Mouse (Mus musculus): ENCODE measurements at regions not wholly inside any gene's neighbourhood (a gene's known extent, or its start where the extent isn't known, plus 50 kb on each side); places are given as distances from the start of the nearest gene placed in this dataset.

DNA sequence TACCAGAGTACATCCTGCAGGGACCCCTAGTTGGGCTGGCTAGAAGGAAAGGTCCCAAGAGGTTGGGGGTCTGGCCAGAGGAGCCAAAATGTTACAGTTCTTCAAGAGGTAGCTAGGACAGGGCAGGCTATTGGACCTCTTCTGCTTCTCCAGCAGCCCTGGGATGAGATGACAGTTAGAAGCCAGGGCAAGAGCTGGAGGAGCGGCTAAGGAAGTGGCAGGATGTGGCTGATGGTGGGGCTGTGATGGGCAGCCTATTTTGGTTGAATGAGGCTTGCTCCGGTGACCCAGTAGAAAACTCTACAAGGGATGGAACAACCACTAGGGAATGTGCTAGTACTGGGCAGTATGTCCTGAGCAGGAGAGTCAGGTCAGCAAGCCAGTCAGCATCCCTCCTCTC, 82.8 kb downstream of the Ddx11 start:
- peak; percentile 68 for DNase-seq

DNA sequence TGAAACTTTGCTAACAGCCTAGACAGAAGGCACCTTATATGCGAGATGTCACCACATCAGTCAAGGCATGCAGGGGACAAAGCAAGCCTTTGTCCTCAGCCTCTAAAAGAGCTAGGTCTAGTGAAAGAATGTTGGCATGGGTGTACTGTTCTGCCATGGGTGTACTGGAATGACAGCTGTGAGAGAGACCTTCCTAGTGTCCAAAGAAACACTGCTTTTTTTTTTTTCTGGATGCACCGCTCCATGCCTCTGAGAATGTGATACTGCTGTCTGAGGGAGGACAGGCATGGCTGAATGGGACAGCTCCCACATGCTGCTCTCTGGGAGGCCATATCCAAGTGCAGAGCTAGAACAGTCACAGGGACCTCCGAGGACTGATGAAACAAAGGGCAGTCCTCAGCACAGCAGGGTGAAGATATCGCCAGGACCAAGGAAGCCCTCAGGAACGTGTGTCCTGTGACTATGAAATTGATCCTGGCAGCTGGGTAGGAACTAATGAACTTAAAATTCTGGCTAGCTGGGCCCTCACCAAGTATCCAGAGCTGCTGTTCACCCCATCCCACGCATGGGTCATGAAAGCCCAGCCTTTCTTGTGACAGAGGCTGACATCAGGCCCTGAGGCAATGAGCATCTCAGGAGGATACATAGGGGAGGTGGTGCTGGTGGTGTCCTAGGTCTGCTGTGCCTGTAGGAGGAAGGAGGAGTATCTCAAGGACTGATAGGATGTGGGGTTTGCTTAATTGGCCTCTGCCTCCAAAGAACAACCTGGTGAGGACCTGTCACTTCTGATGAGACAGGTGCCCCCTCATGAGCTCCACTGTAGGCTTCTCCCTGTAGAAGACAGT, 84.6 kb downstream of the Ddx11 start:
- peak; percentile 76 for DNase-seq

DNA sequence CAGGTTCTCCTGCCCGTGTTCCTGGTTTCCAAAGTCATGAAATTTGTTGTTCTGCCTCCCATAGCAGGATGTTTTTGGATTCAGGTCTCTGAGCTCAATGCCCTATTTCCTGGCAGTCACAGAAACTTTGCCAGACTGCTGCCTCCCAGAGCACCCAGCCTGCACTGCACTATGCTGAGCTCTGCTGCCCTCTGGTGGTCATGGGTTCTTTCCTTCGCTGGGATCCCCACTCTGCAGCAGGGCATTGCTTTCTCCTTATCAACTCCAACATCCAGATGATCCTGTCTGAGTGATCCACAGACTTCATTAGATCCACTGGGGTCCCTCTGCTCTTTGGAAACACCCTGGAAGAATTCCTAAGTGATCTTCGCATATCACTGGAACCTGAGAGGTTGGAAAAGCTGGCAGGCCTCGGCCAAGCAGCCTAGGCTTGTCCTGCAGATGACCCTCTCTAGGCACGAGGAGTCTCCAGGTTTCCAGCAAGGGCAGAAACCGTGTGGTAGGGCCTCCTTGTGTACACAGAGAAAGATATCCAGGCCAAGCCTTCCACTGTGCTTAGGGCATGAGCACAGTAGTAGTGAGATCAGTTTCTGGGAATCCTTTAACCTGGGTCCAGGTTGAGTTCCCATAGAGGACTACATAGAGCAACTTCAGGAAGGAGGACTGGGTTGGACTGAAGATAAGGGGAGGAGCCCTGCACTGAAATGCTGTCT, 85.6 kb downstream of the Ddx11 start:
- peak; percentile 35 for DNase-seq

DNA sequence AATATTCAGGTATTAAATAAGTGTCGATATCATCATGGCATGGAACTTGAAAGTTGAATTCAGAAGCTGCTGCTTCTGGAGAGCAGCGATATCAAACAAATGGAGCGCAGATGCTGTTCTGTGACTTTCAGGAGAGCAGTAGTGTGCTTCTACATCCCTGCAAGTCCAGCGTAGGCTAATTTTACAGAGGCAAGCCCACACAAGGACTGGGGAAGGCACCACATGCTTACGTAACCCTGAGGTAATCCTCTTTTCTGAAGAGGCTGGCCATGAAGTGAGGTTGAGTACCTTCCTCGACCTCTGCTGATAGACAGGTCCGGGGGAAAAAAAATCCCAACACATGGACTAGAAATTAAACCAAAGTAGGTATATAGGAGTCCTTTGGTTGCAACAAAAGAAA, 88.2 kb downstream of the Ddx11 start:
- peak; percentile 72 for DNase-seq

DNA sequence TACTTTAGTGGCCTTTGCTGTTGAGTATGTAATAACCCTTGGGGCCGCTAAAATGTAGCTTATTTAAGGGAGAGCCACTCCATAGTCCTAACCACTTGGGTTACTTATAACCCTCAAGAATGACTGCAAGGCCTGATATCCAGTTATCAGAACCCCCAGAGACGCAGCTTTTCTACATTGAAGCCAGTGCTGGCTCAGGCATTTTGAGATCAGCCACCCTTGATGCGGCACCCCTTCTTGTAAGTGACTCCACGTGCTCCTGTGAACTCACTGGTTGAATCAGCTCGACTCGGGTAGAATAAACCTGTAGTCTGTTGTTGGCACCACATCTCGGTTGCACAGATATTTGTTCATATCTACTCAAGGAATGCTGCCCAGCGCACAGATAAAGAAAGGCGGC, 89.3 kb downstream of the Ddx11 start:
- DNase-seq = no peak

DNA sequence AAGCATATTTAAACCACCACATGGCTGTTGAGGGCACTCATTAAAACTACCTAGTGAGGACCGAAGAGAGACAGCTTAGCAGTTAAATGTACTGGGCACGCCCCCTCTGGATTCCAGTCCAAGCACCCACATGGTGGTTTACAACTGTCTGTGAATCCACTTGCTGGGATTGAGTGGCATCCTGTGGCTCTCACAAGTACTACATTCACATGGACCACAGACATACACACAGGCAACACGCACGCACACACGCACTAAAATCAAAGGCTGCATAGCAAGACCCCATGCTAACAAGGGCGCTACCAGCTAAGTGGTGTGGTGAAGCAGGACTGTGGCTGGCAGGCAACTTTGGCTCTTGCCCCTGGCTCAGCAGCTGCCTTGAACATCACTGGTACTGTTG, 95.0 kb downstream of the Ddx11 start:
- DNase-seq = no peak

DNA sequence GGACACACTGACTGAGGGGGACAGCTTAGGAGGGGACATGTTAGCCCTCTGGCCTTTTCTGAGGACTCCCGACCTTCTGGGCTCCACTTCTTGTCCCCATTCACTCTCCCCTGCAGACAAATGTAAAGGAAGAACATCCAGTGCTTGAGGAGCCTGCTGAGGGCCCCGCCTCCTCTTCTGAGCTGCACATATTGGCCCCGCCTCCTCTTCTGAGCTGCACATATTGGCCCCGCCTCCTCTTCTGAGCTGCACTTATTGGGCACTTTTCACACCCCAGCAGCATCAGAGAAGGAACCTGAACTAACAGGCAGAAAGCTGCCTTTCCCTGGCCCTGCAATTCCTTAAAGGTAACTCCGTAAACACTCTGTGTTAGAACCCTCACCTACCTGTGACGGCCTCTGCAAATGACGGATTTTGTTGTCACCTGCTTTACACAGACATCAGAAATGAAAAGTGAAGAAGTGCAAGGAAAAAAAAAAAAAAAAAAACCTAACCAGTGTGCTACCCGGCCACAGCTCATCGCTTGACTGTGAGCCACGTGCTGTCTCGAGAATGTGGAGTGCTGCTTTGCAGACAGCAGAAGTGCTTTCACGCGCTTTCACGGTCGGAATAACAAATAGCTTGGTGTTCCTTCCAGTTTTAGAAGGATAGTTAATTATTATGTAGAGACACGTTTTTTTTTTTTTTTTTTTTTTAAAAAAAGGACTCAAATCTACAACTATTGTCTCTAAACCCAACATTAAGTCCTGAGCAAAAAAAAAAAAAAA, 96.5 kb downstream of the Ddx11 start:
- no peak for DNase-seq

DNA sequence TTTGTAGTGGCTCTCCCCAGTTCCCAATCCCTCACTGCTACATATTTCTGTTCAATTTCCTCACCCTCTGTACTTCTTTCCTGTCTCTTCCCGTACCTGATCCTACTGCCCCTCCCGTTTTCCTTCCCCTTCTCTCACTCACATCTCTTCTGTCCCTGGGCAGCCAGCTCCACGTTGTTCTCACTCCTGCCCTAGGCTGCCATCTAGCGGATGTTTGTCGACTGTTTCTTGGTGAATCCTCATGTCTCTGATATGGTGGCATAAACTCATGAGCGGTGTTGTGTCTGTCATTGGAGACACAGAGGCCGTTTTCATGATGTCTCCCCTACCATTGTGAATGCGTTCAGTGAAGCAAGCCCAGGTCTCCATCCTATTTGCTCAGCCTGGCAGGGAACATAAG, 97.9 kb downstream of the Ddx11 start:
- DNase-seq = no peak

DNA sequence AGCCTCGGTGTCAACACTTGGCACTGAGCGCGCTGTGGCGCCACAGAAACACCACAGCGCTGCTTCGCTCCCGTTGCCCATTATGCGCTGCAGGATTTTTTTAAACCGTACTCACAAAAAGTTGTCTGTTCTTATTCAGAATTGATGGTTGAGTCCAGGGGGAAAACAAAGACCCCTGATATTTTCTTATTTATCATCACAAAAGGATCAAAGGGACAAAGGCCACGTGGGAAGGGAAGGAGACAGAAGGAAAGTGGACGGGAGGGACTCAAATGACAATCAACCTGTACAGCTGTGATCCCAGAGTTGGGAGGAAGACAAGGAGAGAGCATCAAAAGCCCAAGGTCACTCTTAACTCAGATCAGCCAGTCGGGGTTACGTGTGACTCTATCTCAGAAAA, 100.4 kb downstream of the Ddx11 start:
- DNase-seq = no peak

DNA sequence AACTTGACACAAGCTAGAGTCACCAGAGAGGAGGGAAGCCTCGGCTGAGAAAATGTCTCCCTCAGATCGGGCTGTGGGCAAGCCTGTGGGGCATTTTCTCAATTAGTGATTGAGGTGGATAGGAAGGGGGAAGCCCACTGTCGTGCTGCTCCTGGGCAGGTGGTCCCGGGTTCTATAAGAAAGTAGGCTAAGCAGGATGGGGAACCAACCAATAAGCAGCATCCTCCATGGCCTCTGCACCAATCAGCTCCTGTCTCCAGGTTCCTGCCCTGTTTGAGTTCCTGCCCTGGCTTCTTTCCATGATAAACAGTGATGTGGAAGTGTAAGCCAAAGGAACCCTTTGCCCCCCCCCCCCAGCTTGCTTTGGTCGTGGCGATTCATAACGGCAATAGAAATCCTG, 100.9 kb downstream of the Ddx11 start:
- peak; percentile 88 for DNase-seq

DNA sequence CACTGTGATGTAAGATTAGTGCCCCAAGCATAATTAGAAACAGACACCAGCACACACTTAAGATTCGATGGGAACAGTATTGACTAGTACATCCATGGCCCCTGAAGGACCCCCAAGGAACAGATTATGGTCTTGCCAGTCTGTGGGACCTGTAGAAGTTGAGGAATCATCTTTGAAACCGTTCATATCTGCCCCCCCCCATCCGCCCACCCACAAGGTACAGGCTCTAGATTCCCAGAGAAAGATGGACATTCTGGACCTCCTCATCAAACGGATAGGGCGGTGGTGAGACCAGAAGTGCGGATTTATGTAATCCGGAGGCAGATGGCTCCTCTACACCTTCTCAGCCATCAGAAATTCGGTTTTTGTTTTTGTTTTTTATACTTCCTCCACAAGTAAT, 109.1 kb downstream of the Ddx11 start:
- no peak for DNase-seq

DNA sequence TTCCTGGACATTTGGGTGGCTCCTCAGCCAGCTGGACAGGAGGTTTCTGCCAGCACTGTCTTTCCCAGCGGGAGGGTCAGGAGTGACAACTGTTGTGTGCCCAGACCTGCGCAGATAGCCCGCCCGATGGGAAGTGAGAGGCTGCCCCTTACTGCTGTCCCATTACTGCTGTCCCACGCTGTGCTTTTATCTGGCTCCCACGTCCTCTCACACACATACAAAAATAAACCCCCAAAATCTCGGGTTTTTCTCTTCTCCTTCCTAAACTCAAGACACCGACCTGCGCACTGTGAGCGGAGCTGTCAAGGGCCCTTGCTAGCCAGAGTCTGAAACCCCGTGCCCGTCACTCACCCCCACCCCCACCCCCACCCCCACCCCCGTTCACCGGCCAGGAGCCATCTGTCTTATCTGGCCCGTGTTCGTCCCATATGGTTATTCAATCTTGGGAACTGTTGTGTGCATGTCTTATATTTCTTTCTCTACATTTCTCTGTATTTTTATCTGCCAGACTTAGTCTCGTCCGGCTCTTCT, 109.6 kb downstream of the Ddx11 start:
- DNase-seq = peak; percentile 92

DNA sequence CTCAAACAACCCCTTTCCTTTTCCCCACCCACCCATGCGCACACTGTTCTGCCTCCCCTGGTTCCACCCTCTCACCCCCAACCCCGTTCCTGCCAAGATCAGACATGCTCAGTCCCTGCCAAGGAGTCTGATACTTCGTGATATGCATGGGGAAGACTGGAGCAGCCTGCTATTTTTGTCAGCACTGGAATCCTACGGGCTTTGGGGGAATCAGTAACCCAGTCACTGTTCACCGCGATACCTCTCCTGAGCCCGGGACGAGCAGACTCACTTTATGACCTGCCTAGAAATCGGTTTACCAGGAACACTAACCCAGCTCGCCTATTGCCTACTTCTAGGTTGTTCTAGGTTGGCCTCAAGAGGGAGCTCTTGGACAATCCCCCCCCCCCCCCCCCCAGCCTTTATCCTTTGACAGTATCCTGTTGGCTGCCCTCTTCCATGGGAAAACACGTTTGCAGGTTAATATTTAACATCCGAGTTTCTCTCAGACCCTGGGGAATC, 110.2 kb downstream of the Ddx11 start:
- DNase-seq = peak; percentile 90

DNA sequence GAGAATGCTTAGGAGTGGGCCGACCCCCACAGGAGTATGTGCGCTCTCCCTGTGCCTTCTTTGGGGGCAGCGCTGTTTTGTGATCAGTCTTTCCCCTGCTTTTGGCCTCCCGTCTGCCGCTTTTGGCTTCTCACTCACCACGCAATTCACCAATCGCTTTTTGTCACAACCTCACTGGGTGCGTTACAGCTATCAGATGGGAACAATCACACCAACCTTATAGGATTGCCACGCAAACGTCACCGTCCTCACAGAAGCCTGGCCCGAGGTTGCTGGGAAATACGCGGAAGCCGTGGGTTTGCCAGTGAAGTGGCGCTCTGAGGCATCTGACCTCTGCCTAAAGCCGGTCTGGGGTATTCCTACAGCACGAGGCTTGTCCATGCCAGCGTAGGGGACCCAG, 111.1 kb downstream of the Ddx11 start:
- peak; percentile 79 for DNase-seq

DNA sequence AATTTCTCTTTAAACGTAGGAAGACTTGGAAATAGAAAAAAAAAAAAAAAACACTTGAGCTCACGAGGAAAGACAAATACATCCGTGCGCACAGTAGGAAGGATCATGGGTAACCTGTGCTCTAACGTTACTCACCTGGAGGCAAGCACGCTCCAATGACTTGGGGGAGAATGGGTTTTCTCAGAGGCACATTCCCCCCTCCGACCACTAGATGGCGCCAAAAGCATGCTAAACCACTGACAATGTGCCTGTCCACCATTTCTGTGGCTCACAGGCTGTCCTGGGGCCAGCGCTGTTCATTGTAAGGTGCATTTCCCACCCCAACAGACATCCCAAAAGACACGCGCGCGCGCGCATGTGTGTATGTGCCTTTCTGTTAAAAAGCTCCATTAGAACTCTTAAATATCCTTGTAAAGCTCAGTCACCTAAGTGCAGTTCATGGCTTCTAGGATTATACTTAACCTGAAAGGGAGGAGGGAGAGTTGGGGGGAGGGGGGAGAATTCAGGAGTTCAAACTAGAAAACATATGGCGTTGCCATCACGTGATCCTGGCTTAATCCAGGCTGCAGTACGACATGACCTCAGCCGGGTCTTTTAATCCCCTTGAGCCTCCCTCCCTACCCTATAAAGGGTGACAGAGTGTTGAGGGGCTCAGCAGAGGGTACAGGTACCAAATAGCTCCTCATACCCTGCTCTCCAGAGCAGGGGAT, 111.9 kb downstream of the Ddx11 start:
- peak; percentile 95 for DNase-seq

DNA sequence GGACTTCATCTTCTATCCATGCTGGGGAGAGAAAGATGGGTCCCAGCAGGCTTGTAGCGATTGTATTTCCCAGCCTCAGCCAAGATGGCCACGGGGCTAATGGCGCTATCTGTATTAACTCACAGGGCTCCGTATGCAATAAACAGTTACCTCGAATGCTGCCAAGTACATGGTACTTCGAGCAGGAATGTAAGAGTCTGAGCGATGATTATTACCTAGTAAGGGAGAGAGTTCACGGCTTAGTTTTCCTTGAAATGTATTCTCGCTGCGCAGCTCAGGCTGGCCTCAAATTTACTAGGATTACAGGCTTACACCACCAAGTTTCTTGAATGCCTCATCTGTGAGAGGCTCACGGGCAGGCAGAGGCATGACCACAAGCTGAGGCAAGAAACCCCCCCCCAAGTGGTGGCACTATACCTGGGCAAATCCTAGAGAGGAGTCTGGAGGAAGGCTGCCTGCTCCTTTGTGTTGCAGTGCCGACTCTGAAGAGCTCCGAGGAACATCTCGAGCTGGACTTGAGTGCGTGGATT, 112.6 kb downstream of the Ddx11 start:
- peak; percentile 79 for DNase-seq

DNA sequence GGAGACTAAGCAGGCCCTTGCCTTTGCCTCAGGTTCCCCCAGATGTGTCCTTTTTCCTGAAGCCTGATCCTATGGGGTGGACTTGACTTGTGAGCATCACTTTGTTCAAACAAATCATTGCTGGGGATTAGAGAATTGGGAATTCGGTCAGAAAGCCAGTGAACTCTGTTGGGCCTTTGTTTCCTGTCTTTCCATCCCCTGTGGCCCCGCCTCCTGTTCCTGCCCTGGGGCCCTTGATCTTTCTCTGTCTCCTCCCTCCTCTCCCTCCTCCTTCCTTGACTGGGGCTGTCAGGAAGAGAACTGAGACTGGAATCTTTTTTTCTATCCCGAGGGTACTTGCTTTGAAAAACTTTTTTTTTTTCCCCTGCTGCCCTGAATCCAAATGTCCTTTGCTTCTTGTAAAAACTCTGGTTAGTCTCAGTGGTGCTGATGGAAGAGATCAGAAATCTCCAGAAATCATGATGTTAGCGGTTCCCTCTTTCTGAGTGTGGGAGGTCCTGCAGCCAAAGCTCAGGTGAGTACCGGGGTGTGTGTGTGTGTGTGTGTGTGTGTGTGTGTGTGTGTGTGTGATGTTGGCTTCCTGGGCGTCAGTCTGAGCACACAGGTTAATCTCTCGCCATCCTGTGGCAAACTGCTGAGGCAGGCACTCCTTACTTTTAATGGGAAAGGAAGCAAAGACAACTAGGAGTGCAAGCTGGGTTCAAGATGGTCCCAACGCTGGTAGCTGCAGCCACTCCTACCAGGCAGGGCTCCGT, 118.7 kb downstream of the Ddx11 start:
- peak; percentile 95 for DNase-seq

DNA sequence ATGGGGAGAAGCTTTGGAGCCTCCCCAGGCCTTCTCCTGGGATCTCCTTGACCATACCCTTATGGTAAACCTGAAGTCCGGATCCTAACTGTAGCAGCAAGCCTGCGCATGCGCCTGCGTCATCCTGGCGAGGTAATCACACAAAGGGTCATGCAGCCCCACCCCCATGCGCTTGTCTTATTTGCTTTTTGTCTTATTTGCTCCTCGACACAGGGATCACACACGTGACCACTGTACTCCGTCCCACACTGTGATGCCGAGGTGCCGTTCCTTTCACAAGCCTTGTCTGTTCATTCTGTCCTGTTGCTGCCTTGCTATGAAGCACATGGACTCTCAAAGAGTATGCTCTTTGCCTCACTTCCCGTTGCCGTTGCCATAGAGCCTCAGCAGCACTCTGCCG, 120.9 kb downstream of the Ddx11 start:
- DNase-seq = no peak

DNA sequence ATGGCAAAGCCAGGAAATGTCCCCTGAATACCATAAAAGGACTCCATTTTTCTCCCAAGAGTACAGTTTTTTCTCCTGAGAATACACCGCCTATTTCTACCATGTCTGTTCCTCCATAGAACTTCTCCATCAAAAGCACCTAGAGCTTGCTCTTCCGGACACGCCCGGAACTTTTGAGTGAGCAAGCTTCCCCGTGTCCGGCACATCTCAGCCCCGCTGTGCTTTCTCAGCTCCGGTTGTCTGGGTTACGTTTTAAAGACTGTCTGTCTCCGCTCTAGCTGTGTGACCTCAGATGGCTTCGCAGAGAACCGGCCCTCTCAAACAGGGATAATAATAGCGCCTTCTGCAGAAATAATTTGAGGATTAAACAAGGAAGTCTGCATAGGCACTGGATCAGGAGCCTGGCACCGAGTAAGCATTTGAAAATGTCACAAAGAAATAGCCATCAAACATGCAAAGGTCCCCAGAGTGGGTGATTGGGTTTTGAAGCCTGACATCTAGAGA, 122.8 kb downstream of the Ddx11 start:
- DNase-seq = no peak

DNA sequence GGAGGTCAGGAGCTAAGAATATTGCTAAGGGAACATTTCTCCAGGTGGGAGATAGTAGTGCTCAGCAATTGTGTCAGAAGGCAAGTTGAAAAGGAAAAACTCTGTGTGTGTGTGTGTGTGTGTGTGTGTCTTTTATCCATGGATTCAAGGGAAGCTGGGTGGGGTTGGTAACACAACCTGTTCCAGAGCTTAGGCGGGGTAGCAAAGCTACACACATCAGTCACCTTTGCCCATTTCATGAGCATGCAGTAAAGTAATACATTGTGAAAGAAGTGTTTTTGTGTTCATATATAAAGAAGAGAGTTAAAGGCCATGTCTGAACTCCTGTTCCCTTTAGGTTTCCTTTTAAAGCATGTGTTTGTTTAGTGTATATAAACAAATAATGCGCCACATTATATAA, 128.2 kb downstream of the Ddx11 start:
- DNase-seq = no peak

DNA sequence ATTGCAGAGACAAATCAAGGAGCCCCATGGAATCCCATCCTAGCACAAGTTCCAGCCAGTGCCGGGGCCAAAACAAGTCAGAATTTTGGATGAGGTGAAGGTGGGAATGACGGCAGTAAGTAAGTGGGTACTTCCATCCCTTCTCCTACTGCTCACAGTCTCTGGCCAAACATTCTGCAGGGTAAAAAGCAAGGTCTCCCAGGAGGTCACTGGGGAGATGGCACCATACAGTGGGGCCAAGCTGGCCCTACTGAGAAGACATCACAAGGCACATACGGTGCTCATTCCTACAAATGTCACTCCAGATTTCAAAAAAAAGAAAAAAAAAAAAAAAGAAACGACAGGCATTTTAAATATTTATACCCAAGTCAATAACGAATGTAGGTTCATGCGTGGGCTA, 129.6 kb downstream of the Ddx11 start:
- no peak for DNase-seq

Measured in heart, adult 11 months (tissue).